8 mouse cellular contexts compared by ENCODE assay signal in genomic region chr13:53461855-53462648, GRCm38 (mm10). TPM values are rescaled to one million over a fixed set of nuclear protein-coding genes. Genes with fewer than 3 reads are reported as not detected.
DNase-seq lines count a peak whose midpoint lies in the region; ATAC-seq and TF ChIP-seq lines count a peak whose summit lies in the region.

No protein-coding gene starts in this region.

- WGBS in embryonic facial prominence, embryonic 15.5 days: 2% methylated on average over 51 of the region's 51 CpGs
- 1% methylated on average over 51 of the region's 51 CpGs for WGBS in hindbrain, postnatal 0 days
- 2% methylated on average over 51 of the region's 51 CpGs for WGBS in liver, postnatal 0 days (ENCODE audit: insufficient replicate concordance)
- under 1% methylated on average over 51 of the region's 51 CpGs for WGBS in stomach, embryonic 15.5 days

- H3K9ac ChIP-seq in embryonic facial prominence, embryonic 15.5 days: peak overlapping the region; percentile 33
- peak overlapping the region; percentile 29 for H3K9ac ChIP-seq in hindbrain, postnatal 0 days (replicated peaks; ENCODE audit: low read length)
- H3K9ac ChIP-seq in liver, postnatal 0 days (replicated peaks): no peak overlapping the region
- no peak overlapping the region for H3K9ac ChIP-seq in stomach, embryonic 15.5 days

- TF ChIP-seq CTCF in hindbrain, postnatal 0 days (IDR thresholded peaks at IDR 0.05; ENCODE audit: low read depth): peak; percentile 79
- peak; percentile 62 for TF ChIP-seq CTCF in liver, postnatal 0 days (IDR thresholded peaks at IDR 0.05; ENCODE audit: low read depth)

- peak overlapping the region; percentile 86 for H3K4me2 ChIP-seq in embryonic facial prominence, embryonic 15.5 days (replicated peaks)
- peak overlapping the region; percentile 60 for H3K4me2 ChIP-seq in hindbrain, postnatal 0 days (ENCODE audit: low read depth, low read length)
- no peak overlapping the region for H3K4me2 ChIP-seq in liver, postnatal 0 days (ENCODE audit: low read depth, low read length)
- peak overlapping the region; percentile 56 for H3K4me2 ChIP-seq in stomach, embryonic 15.5 days

- H3K27ac ChIP-seq in embryonic facial prominence, embryonic 15.5 days (replicated peaks): no peak overlapping the region
- H3K27ac ChIP-seq in hindbrain, postnatal 0 days: no peak overlapping the region
- no peak overlapping the region for H3K27ac ChIP-seq in liver, postnatal 0 days (ENCODE audit: low read depth)
- no peak overlapping the region for H3K27ac ChIP-seq in stomach, embryonic 15.5 days

- H3K4me3 ChIP-seq in megakaryocyte, embryonic 14.5 days (replicated peaks): peak overlapping the region; percentile 89
- H3K4me3 ChIP-seq in embryonic facial prominence, embryonic 15.5 days (replicated peaks): peak overlapping the region; percentile 46
- H3K4me3 ChIP-seq in hindbrain, postnatal 0 days (ENCODE audit: low read length): peak overlapping the region; percentile 37
- peak overlapping the region; percentile 21; the same call in 1 of the 2 replicates for H3K4me3 ChIP-seq in liver, postnatal 0 days (ENCODE audit: low read depth, low read length)
- H3K4me3 ChIP-seq in stomach, embryonic 15.5 days (replicated peaks): peak overlapping the region; percentile 30

- no peak for TF ChIP-seq EP300 in liver, postnatal 0 days (IDR thresholded peaks at IDR 0.05; ENCODE audit: low read depth)

- ATAC-seq in megakaryocyte, adult 5-6 weeks (ENCODE audit: poor library complexity, severe bottlenecking): no peak
- 0 out of 2 replicates have a peak, but pooled peaks have one; percentile 53 for ATAC-seq in embryonic facial prominence, embryonic 15.5 days (ENCODE audit: insufficient number of reproducible peaks, low FRiP score, low TSS enrichment, low read depth)
- ATAC-seq in hindbrain, postnatal 0 days: 0 out of 2 replicates have a peak, but pooled peaks have one; percentile 60
- no peak for ATAC-seq in liver, postnatal 0 days
- no peak for ATAC-seq in stomach, embryonic 15.5 days (ENCODE audit: insufficient read depth, low FRiP score, low read depth)

- DNase-seq in hindbrain, postnatal 0 days (ENCODE audit: low spot score): peak; percentile 74
- DNase-seq in liver, postnatal 0 days: peak; percentile 44
- DNase-seq in right cerebral cortex, postnatal 36 days (ENCODE audit: low spot score in 2 of 2): no peak
- no peak for DNase-seq in right cerebral cortex, adult 2 months (ENCODE audit: low spot score in 2 of 2)

- H3K27me3 ChIP-seq in megakaryocyte, embryonic 14.5 days (replicated peaks): peaks cover 89% of the 10 kb centered on the region
- peaks cover 63% of the 10 kb centered on the region for H3K27me3 ChIP-seq in embryonic facial prominence, embryonic 15.5 days
- H3K27me3 ChIP-seq in hindbrain, postnatal 0 days (ENCODE audit: insufficient read depth, low read length): peaks cover 27% of the 10 kb centered on the region; the same call in 1 of the 2 replicates
- peaks cover 66% of the 10 kb centered on the region for H3K27me3 ChIP-seq in liver, postnatal 0 days (ENCODE audit: insufficient read depth, low read length)
- H3K27me3 ChIP-seq in stomach, embryonic 15.5 days (replicated peaks): peaks cover 69% of the 10 kb centered on the region

- H3K36me3 ChIP-seq in megakaryocyte, embryonic 14.5 days (replicated peaks; ENCODE audit: low read length): no peaks in the 10 kb centered on the region
- H3K36me3 ChIP-seq in embryonic facial prominence, embryonic 15.5 days: no peaks in the 10 kb centered on the region
- no peaks in the 10 kb centered on the region for H3K36me3 ChIP-seq in hindbrain, postnatal 0 days (ENCODE audit: insufficient read depth, low read length)
- no peaks in the 10 kb centered on the region for H3K36me3 ChIP-seq in liver, postnatal 0 days (replicated peaks; ENCODE audit: insufficient read depth, low read length)
- H3K36me3 ChIP-seq in stomach, embryonic 15.5 days: no peaks in the 10 kb centered on the region

- peaks cover 40% of the 10 kb centered on the region for H3K4me1 ChIP-seq in megakaryocyte, embryonic 14.5 days
- peaks cover 33% of the 10 kb centered on the region for H3K4me1 ChIP-seq in embryonic facial prominence, embryonic 15.5 days
- peaks cover 3% of the 10 kb centered on the region for H3K4me1 ChIP-seq in hindbrain, postnatal 0 days (ENCODE audit: insufficient read depth, low read length)
- H3K4me1 ChIP-seq in liver, postnatal 0 days (ENCODE audit: insufficient read depth): no peaks in the 10 kb centered on the region
- peaks cover 7% of the 10 kb centered on the region; the same call in 1 of the 2 replicates for H3K4me1 ChIP-seq in stomach, embryonic 15.5 days

- no peaks in the 10 kb centered on the region for H3K9me3 ChIP-seq in megakaryocyte, embryonic 14.5 days
- H3K9me3 ChIP-seq in embryonic facial prominence, embryonic 15.5 days (replicated peaks): no peaks in the 10 kb centered on the region
- no peaks in the 10 kb centered on the region for H3K9me3 ChIP-seq in hindbrain, postnatal 0 days (ENCODE audit: low read length)
- no peaks in the 10 kb centered on the region for H3K9me3 ChIP-seq in liver, postnatal 0 days (ENCODE audit: low read length)
- no peaks in the 10 kb centered on the region for H3K9me3 ChIP-seq in stomach, embryonic 15.5 days

RNA-seq across cellular contexts. Expression of gene Msx2, which starts 10.8 kb away (rescaled TPM):
- polyA plus RNA-seq in megakaryocyte, embryonic 14.5 days (2012; ENCODE audit: insufficient read depth, low replicate concordance): 0.63 and 1.6 TPM in 2 replicates
- total RNA-seq in megakaryocyte, adult 5-6 weeks (2015): not detected in 2 replicates
- 0.18 TPM in 1 of 2 replicates, not detected in the other for total RNA-seq in megakaryocyte, adult 5-6 weeks (2017)
- 19.3 and 22.9 TPM in 2 replicates for polyA plus RNA-seq in embryonic facial prominence, embryonic 15.5 days (2015; fragmentation: Nextera tagmentation; extraction: Ambion mirVana)
- 3.1 and 4.4 TPM in 2 replicates for total RNA-seq in hindbrain, postnatal 0 days (2014; rRNA removed)
- 5.1 and 5.3 TPM in 2 replicates for polyA plus RNA-seq in hindbrain, postnatal 0 days (2015; fragmentation: Nextera tagmentation; extraction: Ambion mirVana)
- not detected in 2 replicates for polyA plus RNA-seq in liver, postnatal 0 days (2015; fragmentation: Nextera tagmentation; extraction: Ambion mirVana)
- polyA plus RNA-seq in stomach, embryonic 15.5 days (2015; fragmentation: Nextera tagmentation; extraction: Ambion mirVana): 1.7 TPM in 2 replicates

Comparison
In these comparisons a context has a peak if more than half of its experiments do, and no peak if none do; other contexts are left out.
1. H3K4me3 ChIP-seq: peak in every context shown above with its lines; median percentile 89 in megakaryocyte, embryonic 14.5 days; 46 in embryonic facial prominence, embryonic 15.5 days; 37 in hindbrain, postnatal 0 days; 30 in stomach, embryonic 15.5 days; 21 in liver, postnatal 0 days.
2. ATAC-seq: peak in embryonic facial prominence, embryonic 15.5 days (single experiment) and hindbrain, postnatal 0 days (single experiment); none in megakaryocyte, adult 5-6 weeks (single experiment), liver, postnatal 0 days (single experiment) and stomach, embryonic 15.5 days (single experiment).
3. H3K9ac ChIP-seq: peak in embryonic facial prominence, embryonic 15.5 days (single experiment) and hindbrain, postnatal 0 days (single experiment); none in liver, postnatal 0 days (single experiment) and stomach, embryonic 15.5 days (single experiment).
4. DNase-seq: peak in hindbrain, postnatal 0 days (single experiment) and liver, postnatal 0 days (single experiment); none in right cerebral cortex, postnatal 36 days (0 of 2) and right cerebral cortex, adult 2 months (0 of 2).